In genomic region chr16:7374146-7374545, GRCm38 (mm10) we compare ENCODE assay signal across 32 mouse cellular contexts.
DNase-seq lines count a peak whose midpoint lies in the region; ATAC-seq and TF ChIP-seq lines count a peak whose summit lies in the region.
"Had no signal": no experiment of that assay in that cellular context is flagged by ENCODE, and none has a peak within 500 bp of the region (broad histone marks: within the 10 kb centered on the region; RNA-seq: fewer than 3 reads in every experiment).

No protein-coding gene starts in this region.

- H3K27me3 ChIP-seq in midbrain, embryonic 13.5 days = 0 out of 2 replicates have a peak, but pooled peaks cover 3% of the 10 kb centered on the region
- H3K27me3 ChIP-seq in midbrain, embryonic 14.5 days (ENCODE audit: control insufficient read depth, insufficient read depth, low read length) = no peaks in the 10 kb centered on the region
- H3K27me3 ChIP-seq in forebrain, embryonic 13.5 days = peaks cover 6% of the 10 kb centered on the region; the same call in 1 of the 2 replicates
- H3K27me3 ChIP-seq in forebrain, postnatal 0 days (ENCODE audit: insufficient read depth, low read length) = no peaks in the 10 kb centered on the region
- H3K27me3 ChIP-seq: embryonic facial prominence, embryonic 15.5 days; heart, embryonic 12.5 days; hindbrain, embryonic 15.5 days; kidney, embryonic 15.5 days; limb, embryonic 15.5 days had no signal

- no peaks in the 10 kb centered on the region for H3K36me3 ChIP-seq in midbrain, embryonic 13.5 days
- no peaks in the 10 kb centered on the region for H3K36me3 ChIP-seq in midbrain, embryonic 14.5 days (ENCODE audit: control insufficient read depth, insufficient read depth, low read length)
- no peaks in the 10 kb centered on the region for H3K36me3 ChIP-seq in forebrain, embryonic 13.5 days (ENCODE audit: poor library complexity, severe bottlenecking)
- H3K36me3 ChIP-seq in forebrain, postnatal 0 days (ENCODE audit: insufficient read depth) = no peaks in the 10 kb centered on the region
- H3K36me3 ChIP-seq: embryonic facial prominence, embryonic 10.5 days; embryonic facial prominence, embryonic 15.5 days; heart, embryonic 12.5 days; hindbrain, embryonic 15.5 days; kidney, embryonic 15.5 days; limb, embryonic 15.5 days; midbrain, embryonic 10.5 days had no signal

- 62% methylated on average over 3 of the region's 3 CpGs for WGBS in midbrain, embryonic 13.5 days
- 63% methylated on average over 3 of the region's 3 CpGs for WGBS in midbrain, embryonic 14.5 days
- WGBS in forebrain, embryonic 13.5 days = 30% methylated on average over 3 of the region's 3 CpGs
- 28% methylated on average over 3 of the region's 3 CpGs for WGBS in forebrain, postnatal 0 days

- DNase-seq in midbrain, embryonic 14.5 days = no peak
- DNase-seq in forebrain, postnatal 0 days = peak; percentile 21
- no peak for DNase-seq in right cerebral cortex, postnatal 4 days
- DNase-seq in frontal cortex, postnatal 10 days (ENCODE audit: low spot score in 2 of 2) = no peak
- DNase-seq: adrenal gland, adult 2 months; adrenal gland, postnatal 36 days; B cell, adult 2 months; cerebellum, adult 2 months; gastrocnemius, adult 2 months; gastrocnemius, postnatal 36 days; heart, adult 18-20 months; heart, postnatal 4 days; kidney, adult 11 months; kidney, postnatal 25 days; lung, adult 2 months; lung, postnatal 10 days; right cerebral cortex, adult 18-20 months; thymus, adult 2 months; thymus, postnatal 4 days had no signal

- TF ChIP-seq CTCF in forebrain, postnatal 0 days (IDR thresholded peaks at IDR 0.05; ENCODE audit: low read depth) = no peak

- H3K27ac ChIP-seq in midbrain, embryonic 13.5 days = 0 out of 2 replicates have a peak overlapping the region, but pooled peaks have one; percentile 45
- H3K27ac ChIP-seq in midbrain, embryonic 14.5 days (replicated peaks; ENCODE audit: low read depth, low read length) = no peak overlapping the region
- no peak overlapping the region for H3K27ac ChIP-seq in forebrain, embryonic 13.5 days
- no peak overlapping the region for H3K27ac ChIP-seq in forebrain, postnatal 0 days (ENCODE audit: low read depth, low read length)
- H3K27ac ChIP-seq: embryonic facial prominence, embryonic 10.5 days; embryonic facial prominence, embryonic 15.5 days; gastrocnemius, adult 2 months; kidney, embryonic 15.5 days; limb, embryonic 15.5 days; liver, embryonic 14.5 days; midbrain, embryonic 10.5 days had no signal

- H3K9ac ChIP-seq in midbrain, embryonic 13.5 days (replicated peaks) = no peak overlapping the region
- H3K9ac ChIP-seq in midbrain, embryonic 14.5 days (replicated peaks; ENCODE audit: low read length) = no peak overlapping the region
- H3K9ac ChIP-seq in forebrain, embryonic 13.5 days = no peak overlapping the region
- H3K9ac ChIP-seq in forebrain, postnatal 0 days = no peak overlapping the region
- H3K9ac ChIP-seq: embryonic facial prominence, embryonic 15.5 days; heart, embryonic 12.5 days; hindbrain, embryonic 15.5 days; kidney, embryonic 15.5 days; limb, embryonic 15.5 days; liver, embryonic 14.5 days had no signal

- ATAC-seq in midbrain, embryonic 13.5 days = no peak
- ATAC-seq in midbrain, embryonic 14.5 days (ENCODE audit: low FRiP score, low TSS enrichment) = no peak
- peak; percentile 86 for ATAC-seq in forebrain, embryonic 13.5 days
- ATAC-seq in forebrain, postnatal 0 days = peak; percentile 45; the same call in 1 of the 2 replicates
- ATAC-seq: activated CD4-positive, CD25-positive, alpha-beta regulatory T cell, adult 4 months; inflammation-experienced regulatory T-cells, adult 6 months had no signal

- H3K4me3 ChIP-seq in midbrain, embryonic 13.5 days (replicated peaks) = no peak overlapping the region
- H3K4me3 ChIP-seq in midbrain, embryonic 14.5 days (replicated peaks; ENCODE audit: low read depth, low read length) = no peak overlapping the region
- H3K4me3 ChIP-seq in forebrain, embryonic 13.5 days = no peak overlapping the region
- H3K4me3 ChIP-seq in forebrain, postnatal 0 days (ENCODE audit: low read depth, low read length) = no peak overlapping the region
- H3K4me3 ChIP-seq: embryonic facial prominence, embryonic 10.5 days; embryonic facial prominence, embryonic 15.5 days; gastrocnemius, adult 2 months; heart, embryonic 12.5 days; hindbrain, embryonic 15.5 days; kidney, embryonic 15.5 days; limb, embryonic 15.5 days; midbrain, embryonic 10.5 days; myocyte had no signal

- no peaks in the 10 kb centered on the region for H3K9me3 ChIP-seq in midbrain, embryonic 13.5 days
- no peaks in the 10 kb centered on the region for H3K9me3 ChIP-seq in midbrain, embryonic 14.5 days (ENCODE audit: control insufficient read depth, low read length)
- no peaks in the 10 kb centered on the region for H3K9me3 ChIP-seq in forebrain, embryonic 13.5 days (replicated peaks)
- no peaks in the 10 kb centered on the region for H3K9me3 ChIP-seq in forebrain, postnatal 0 days (ENCODE audit: low read length)
- H3K9me3 ChIP-seq: embryonic facial prominence, embryonic 10.5 days; embryonic facial prominence, embryonic 15.5 days; heart, embryonic 12.5 days; hindbrain, embryonic 15.5 days; kidney, embryonic 15.5 days; limb, embryonic 15.5 days; midbrain, embryonic 10.5 days had no signal

- H3K4me2 ChIP-seq in midbrain, embryonic 13.5 days (replicated peaks) = no peak overlapping the region
- H3K4me2 ChIP-seq in midbrain, embryonic 14.5 days (ENCODE audit: low read length) = no peak overlapping the region
- H3K4me2 ChIP-seq in forebrain, embryonic 13.5 days = no peak overlapping the region
- no peak overlapping the region for H3K4me2 ChIP-seq in forebrain, postnatal 0 days (ENCODE audit: low read depth)
- H3K4me2 ChIP-seq: embryonic facial prominence, embryonic 15.5 days; heart, embryonic 12.5 days; hindbrain, embryonic 15.5 days; kidney, embryonic 15.5 days; limb, embryonic 15.5 days had no signal

- H3K4me1 ChIP-seq in midbrain, embryonic 13.5 days (replicated peaks) = peaks cover 8% of the 10 kb centered on the region; the same call in 1 of the 2 replicates
- H3K4me1 ChIP-seq in midbrain, embryonic 14.5 days (ENCODE audit: control insufficient read depth, insufficient read depth, low read length) = 0 out of 2 replicates have a peak, but pooled peaks cover 4% of the 10 kb centered on the region
- H3K4me1 ChIP-seq in forebrain, embryonic 13.5 days = peaks cover 16% of the 10 kb centered on the region
- H3K4me1 ChIP-seq in forebrain, postnatal 0 days (ENCODE audit: insufficient read depth) = no peaks in the 10 kb centered on the region
- H3K4me1 ChIP-seq: embryonic facial prominence, embryonic 15.5 days; limb, embryonic 15.5 days had no signal

Comparison
In these comparisons a context has a peak if more than half of its experiments do, and no peak if none do; other contexts are left out.
1. ATAC-seq: peak in forebrain, embryonic 13.5 days (single experiment) and forebrain, postnatal 0 days (single experiment); none in midbrain, embryonic 13.5 days (single experiment) and midbrain, embryonic 14.5 days (single experiment).